Mouse (Mus musculus) adrenal gland (tissue): ENCODE data around the gene S100a10.

Experiments used
- intact Hi-C: fragments of 180-260 bp; cut with DNase I; formaldehyde crosslinking; loops from one replicate; pipeline ENCODE4 v1.15.1; 2025

The S100a10 gene

DNA sequence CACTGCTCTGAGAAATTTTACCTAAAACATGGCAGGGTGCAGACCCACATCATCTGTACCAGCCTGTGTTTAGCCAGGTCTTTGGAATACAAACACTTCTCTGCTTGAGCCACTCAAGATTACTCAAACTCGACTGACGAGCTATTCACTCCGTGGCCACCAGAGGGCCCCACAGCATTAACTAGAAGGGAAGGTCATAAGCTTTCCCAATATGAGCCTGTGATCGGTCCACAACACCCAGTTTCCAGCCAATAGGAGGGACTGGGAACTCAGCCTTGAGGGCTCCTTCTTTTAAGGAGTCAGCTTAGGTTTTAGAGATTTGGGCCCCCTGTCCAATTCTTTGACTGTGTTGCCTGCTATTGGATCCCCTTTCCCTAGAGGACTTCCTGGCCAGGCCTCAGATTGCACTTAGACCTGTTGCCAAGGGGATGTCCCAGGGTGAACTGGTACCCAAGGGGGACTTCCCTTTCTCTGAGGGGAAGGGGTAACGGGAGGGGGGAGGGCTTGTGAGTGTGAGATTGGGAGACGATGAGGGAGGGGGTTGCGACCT lies 7.7 kb upstream of the S100a10 start:
- intact Hi-C loops: loop anchor here (1.0 to 2.0 kb wide), 2 partner anchors 48 to 60 kb away; no protein-coding TSS in a partner anchor

- intact Hi-C loops: loop anchor here (1.0 to 2.0 kb wide), 2 partner anchors 47 to 59 kb away; no protein-coding TSS in a partner anchor
Observed at GRCm38 (mm10) chr3:93547749-93548540, 6.9 kb upstream of the S100a10 start.

DNA sequence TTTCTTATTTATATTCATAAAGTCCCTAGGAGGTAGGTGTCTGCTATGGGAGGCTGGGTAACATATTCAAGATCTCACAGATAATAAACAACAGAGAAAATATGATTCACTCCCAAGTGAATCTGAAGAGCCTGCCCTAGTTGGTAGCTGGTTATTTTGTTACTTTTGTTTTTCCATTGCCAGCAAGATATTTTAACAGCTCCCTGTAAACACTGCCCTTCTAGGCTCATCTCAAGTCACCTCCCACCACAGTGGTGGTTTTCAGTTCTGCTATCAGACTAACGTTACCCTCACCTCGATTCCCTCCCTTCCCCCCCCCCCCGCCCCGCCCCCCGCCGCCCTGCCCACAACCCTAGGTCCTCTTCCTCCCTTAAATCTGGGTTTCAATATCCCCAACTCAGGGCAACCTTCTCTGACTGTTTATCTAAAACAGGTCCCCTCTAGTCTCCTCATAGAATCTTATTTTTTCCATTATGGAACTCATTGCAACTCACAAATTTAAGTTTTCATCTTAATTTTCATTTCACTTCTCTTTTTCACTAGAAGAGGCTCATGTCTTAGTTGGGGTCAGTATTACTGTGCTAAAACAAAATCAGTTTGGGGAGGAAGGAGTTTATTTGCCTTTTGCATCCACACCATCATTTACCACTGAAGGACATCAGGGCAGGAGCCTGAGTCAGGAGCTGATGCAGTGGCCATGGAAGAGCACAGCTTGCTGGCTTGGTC lies 6.2 kb upstream of the S100a10 start:
- intact Hi-C loops: no loop called here

GRCm38 (mm10) chr3:93549986-93550385 lies 4.9 kb upstream of the S100a10 start:
- intact Hi-C loops: no loop called here

DNA sequence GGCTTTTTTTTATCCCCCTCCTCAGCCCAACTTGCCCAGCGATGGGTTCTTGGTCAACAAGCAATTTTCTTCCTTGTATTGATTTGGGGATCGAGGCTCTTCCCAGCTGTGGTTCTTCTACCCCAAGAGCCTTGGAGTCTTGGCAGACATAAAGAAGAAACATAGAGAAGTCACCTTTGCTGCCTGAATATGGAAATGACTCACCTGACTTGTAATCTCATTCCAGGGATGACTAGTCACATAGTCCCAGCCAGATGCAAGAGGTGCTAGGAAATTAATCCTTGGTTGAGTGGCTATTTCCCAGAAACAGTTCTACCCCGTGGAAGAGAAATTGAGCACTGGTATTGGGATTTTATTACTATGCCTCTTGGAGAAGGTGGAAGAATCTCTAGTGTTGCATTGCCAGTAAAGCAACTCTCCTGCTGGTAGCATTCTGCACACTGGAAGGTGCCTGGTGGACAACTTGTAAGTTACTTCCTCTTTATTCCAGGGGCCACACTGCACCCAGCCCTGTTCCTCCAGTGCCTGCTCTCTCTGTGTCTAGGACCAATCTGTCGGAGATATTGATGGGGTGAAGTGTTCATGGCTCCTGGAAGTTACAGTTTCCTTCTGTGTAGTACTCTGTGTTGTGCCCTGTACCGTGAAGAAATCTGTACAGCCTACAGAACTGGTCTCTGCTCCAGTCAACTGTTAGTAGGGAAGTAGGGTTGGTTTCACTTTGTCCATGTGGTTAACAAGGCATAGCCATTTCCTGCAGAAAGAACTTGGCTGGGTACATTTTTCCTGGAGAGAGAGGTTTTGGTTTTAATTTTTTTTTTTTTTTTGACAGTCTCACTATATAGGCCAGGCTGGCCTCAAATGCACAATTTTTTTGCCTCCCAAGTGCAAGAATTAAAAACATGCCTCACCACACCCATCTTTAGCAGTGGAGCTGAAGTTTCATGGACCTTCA lies 2.7 kb upstream of the S100a10 start:
- intact Hi-C loops: no loop called here

GRCm38 (mm10) chr3:93553311-93553710 lies 1.6 kb upstream of the S100a10 start:
- intact Hi-C loops: no loop called here

DNA sequence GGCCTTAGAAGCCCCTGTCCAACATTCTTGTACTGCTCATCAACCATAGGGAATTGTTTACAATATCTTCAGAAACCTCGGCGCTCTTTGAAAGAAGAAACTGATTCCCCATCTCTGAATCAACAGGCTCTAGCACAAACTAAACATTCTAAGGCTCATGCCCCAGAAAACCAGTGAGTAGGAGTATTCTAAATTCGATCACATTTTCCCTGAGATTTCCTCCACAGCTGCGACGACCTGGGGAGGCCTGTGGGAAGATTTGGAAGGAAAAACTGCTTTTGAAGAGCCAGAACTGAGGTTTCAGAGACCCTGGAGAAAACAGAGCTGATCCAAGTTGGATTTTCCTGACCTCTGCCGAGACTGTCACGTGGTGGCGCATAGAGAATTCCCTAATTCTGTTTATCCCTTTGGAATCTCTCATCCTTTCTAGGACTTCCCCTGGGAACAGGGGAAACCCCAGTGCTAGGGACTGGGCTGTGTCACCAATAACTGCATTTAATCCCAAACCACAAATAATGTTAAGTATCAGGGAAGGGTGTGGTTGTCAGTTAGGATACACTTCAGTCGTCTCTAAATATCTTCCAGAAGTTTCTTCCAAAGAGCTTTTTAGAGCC lies 1.0 kb upstream of the S100a10 start:
- intact Hi-C loops: no loop called here

DNA sequence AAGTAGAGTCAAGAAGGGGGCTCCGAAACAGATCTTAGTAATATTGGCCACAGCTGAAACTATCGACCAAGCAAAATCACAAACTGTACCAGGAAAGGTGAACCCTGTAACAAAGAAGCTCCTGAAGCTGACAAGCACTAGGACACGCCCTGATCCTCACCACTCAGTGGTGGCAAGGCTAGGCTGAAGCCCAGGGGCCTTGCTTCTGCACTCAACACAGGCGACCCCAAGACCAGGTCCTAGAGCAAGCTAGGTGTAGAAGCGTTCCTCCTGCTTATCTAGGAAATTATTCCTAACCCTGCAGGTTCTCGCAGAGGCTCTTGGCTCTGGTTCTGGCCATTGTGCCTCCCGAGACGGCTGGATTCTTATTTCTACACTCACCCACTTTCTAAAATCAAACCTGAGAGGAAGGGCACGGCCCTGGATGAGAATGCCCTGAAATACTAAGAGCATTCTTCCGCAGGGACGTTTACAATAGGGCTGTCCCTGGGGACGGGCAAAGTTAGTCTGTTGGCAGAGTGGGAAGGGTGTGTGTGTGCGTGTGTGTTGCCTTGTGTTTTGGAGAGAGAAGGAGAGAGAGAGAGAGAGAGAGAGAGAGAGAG lies 400 bp upstream of the S100a10 start:
- intact Hi-C loops: no loop called here

DNA sequence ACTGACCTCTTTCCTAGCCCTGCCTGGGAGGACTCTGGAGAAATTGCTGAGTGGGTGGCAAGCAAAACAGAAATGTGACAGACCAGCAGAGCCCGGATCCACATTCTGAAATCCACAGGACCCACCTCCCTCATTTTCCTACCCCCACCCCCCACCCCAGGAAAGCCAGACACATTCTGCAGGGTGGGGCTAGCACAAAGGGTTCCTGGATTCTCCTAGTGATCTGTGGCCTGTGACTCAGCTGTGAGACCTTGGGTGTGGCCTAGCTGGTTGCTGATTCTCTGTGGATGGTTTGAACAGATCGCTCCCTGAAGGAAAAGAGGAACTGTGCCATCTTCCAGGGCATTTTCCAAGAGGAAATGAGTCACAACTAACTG lies 986 bp downstream of the S100a10 start:
- intact Hi-C loops: no loop called here

- intact Hi-C loops: no loop called here
Observed at GRCm38 (mm10) chr3:93556599-93556998, 1.7 kb downstream of the S100a10 start.

DNA sequence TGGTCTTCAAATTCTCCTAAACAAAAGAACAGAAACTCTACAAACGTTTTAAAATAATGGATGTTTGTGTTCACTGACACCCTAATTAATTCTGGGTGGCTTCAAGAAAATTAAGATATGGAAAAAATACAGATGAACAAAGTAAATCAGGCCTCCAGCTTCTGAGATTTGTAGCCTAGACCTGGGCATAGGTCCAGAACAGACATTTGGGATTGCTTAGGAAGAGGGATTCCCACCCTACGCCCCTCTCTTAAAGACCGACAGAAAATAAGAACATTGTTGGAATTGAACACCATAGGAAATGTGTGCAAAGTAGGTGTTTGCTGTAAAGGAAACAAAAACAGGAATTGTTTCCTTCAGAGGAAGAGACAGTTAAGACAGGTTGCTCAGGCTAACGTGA lies 2.6 kb downstream of the S100a10 start:
- intact Hi-C loops: no loop called here

GRCm38 (mm10) chr3:93559961-93560360 lies 5.1 kb downstream of the S100a10 start:
- intact Hi-C loops: no loop called here

DNA sequence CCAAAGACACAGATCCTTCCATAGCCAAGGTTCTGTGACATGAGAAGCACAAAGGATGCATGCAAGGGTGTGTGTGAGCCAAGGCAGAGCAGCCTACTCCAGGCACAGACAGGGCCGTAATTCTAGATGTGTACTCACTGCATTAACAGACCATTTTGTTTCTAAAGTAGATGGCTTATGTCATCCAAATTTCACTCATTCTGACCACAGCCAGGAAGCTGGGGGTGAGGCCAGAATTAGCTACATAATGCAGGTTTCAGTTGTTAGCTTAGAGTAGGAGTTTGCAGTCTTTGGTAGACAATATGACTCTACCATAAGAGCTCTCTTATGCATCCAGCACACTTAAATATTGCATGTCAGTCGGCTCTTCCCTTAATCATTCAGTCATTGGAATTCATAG lies 7.5 kb downstream of the S100a10 start:
- intact Hi-C loops: no loop called here

DNA sequence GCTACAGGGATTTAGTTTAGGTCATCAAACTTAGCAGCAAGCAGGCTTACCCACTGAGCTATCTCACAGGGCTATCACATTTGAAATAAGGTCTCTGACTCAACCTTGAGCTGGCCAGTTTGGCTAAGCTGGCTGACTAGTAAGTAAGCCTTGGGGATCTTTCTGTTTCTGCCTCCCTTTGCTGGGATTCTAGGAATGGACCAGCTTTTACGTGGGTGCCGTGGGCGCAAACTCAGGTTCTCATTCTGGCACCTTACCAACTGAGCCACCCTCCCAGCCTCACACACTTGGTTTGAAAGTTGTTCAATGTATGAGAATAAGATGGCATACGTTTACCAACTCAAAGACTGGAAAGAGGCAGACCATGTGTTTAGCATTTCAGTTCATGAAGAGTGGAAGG lies 8.3 kb downstream of the S100a10 start:
- intact Hi-C loops: no loop called here

- intact Hi-C loops: no loop called here
Observed at GRCm38 (mm10) chr3:93566892-93567291, 12.0 kb downstream of the S100a10 start.

DNA sequence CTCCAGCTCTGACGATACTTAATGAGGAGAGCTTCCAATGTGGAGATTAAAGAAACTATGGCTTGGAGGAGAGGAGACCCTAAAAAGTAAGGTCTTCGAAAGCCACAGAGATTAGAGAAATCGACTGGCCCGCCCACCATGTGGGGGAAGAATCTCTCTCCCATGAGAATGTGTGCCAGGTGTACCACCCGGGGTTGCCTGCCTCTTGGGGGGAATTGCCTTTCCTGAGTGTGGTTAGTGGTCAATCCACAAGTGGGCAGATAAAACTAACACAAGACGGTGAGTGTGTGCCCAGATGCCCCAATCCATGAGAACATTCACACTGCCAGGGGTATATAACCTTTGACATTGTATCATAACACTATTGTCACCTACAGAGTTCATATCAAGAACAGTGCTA lies 12.8 kb downstream of the S100a10 start:
- intact Hi-C loops: no loop called here

GRCm38 (mm10) chr3:93568428-93569040 lies 13.7 kb downstream of the S100a10 start:
- intact Hi-C loops: no loop called here

DNA sequence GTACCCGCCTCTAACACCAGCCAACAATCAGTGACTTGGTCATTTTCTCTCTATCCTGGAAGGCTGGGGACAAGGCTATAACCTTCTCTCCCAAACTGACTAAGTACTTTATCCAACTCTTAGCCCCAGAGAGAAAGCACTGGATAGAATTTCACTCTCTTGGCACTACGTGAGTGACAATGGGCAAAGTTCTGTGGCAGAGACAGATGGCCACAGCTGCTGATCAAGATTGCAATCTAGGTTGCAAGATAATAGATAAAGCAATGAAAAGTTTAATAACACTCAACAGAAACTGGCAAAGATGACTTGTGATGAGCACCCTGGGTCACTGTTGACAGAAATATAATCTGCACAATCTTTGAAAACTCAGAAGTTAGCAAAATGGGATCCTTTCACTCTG lies 14.2 kb downstream of the S100a10 start:
- intact Hi-C loops: no loop called here

GRCm38 (mm10) chr3:93572058-93572791 lies 17.3 kb downstream of the S100a10 start:
- intact Hi-C loops: no loop called here
